Mouse (Mus musculus) midbrain, embryonic 15.5 days (tissue): ENCODE data around the gene 4930442H23Rik. TPM values are rescaled to one million over a fixed set of nuclear protein-coding genes. Genes with fewer than 3 reads are reported as not detected.
"Not testable (repeated sequence)": the region's sequence is repeated elsewhere in the genome, so short reads cannot be mapped to it uniquely, and the experiment has no call there.

Experiments
- ATAC-seq: fragments of 200-750 bp; cut with Nextera tagmentation; replicated peaks from 2 replicates; pipeline ENCODE4 v1.8.0; 2017; ENCODE audit warnings: moderate TSS enrichment
- H3K27ac ChIP-seq: fragments of 300-500 bp; sonication (generic); 2 replicates; pipeline ENCODE4 v1.5.1; 2015; ENCODE audit warnings: mild to moderate bottlenecking, inconsistent platforms
- H3K27me3 ChIP-seq: fragments of 300-500 bp; sonication (generic); replicated peaks from 2 replicates; pipeline ENCODE4 v1.6.1; 2015; ENCODE audit warnings: inconsistent platforms
- H3K36me3 ChIP-seq: fragments of 300-500 bp; sonication (generic); replicated peaks from 2 replicates; pipeline ENCODE4 v1.6.1; 2015; ENCODE audit warnings: inconsistent platforms
- H3K4me1 ChIP-seq: fragments of 300-500 bp; sonication (generic); 2 replicates; pipeline ENCODE4 v1.6.1; 2015; ENCODE audit warnings: inconsistent platforms
- H3K4me2 ChIP-seq: fragments of 300-500 bp; sonication (generic); 2 replicates; pipeline ENCODE4 v1.6.1; 2015; ENCODE audit warnings: inconsistent platforms, mild to moderate bottlenecking, moderate library complexity
- H3K4me3 ChIP-seq: fragments of 300-500 bp; sonication (generic); 2 replicates; pipeline ENCODE4 v1.5.1; 2015; ENCODE audit warnings: mild to moderate bottlenecking, inconsistent platforms
- H3K9ac ChIP-seq: fragments of 300-500 bp; sonication (generic); 2 replicates; pipeline ENCODE4 v1.6.1; 2015; ENCODE audit warnings: mild to moderate bottlenecking, inconsistent platforms
- H3K9me3 ChIP-seq: fragments of 300-500 bp; sonication (generic); 2 replicates; pipeline ENCODE4 v1.6.1; 2016; ENCODE audit warnings: inconsistent platforms
- WGBS: fragments of 180-500 bp; shearing (Covaris S2); methylation state at CpG from one replicate; pipeline ENCODE4 v1.1.7; 2015; ENCODE audit warnings: mixed read lengths; 5-methylcytosine and 5-hydroxymethylcytosine counted together
- polyA plus RNA-seq: library from polyadenylated mRNA; unstranded; fragments of >200 nt; fragmentation: Nextera tagmentation; extraction: Ambion mirVana; gene quantifications from 2 replicates; pipeline ENCODE4 v1.2.1, GENCODE M21; 2015

4930442H23Rik gene
- polyA plus RNA-seq, 1 experiment from 2014 or later: not detected

DNA sequence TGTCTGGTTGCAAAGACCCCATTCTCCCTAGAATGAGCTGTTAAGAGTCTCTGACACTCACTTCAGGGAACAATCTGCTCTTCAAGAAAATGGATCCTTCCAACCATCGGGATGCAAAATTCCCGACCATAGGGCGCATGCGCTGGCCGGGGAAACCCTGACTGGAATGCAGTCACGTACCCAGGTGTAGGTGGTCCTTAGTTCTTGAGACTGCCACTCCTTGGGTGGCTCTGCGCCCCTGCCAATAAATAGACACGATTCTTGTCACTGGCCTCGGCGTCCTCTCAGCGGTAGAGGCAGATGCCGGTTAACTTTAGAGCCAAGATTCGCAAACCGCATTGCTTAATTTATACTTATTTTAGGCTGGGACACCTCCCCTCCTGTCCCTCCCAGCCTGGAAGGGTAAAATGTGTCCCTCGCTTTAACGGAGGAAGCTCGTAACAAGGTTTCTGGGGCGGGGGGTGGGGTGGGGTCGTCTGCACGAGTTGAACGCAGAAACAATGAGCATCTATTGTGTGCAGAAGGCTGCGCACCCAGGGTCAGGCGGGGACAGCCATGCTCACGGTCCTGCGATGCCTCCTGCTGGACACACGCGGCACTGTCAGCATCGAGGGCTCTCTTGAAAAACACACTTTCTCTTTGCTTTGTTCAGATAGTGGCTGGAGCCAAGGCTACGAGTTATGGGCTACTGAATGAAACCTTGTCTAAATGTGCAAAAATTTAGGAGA lies 8.9 kb downstream of the 4930442H23Rik start:
- Histone ChIP-seq H3K27me3 (no peaks in the 10 kb centered on the region), H3K9ac (peak overlapping the region; percentile 45), H3K4me3 (peak overlapping the region; percentile 37), H3K4me1 (peaks cover 52% of the 10 kb centered on the region), H3K9me3 (no peaks in the 10 kb centered on the region), H3K36me3 (peaks cover 23% of the 10 kb centered on the region), H3K27ac (peak overlapping the region; percentile 94), H3K4me2 (peak overlapping the region; percentile 91)
- under 1% methylated on average over 29 of the region's 29 CpGs for WGBS
- ATAC-seq: peak; percentile 62

DNA sequence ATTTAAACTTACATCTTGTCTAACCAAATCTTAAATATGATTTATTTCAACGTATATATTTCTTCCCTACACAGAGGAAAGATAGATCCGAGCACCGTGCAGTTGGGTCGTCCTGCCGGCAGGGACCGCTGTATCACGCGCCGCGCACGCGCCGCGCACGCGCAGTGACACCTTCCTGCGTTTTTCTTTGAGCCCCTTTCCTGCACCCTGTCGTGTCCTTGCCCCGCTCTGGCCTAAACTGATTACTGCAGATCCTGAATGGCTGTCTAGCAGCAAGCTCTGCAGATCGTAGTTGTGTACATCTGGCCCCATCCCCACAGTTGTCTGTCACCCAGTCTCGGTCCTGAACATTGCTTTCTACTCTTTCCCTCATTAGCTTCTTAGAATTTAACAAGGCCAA lies 10.5 kb downstream of the 4930442H23Rik start:
- H3K4me1 ChIP-seq: peaks cover 53% of the 10 kb centered on the region
- 0 out of 2 replicates have a peak, but pooled peaks have one; percentile 8 for ATAC-seq
- H3K4me3 ChIP-seq: peak overlapping the region; percentile 21
- peak overlapping the region; percentile 94 for H3K27ac ChIP-seq
- no peaks in the 10 kb centered on the region for H3K9me3 ChIP-seq
- H3K27me3 ChIP-seq: no peaks in the 10 kb centered on the region
- peaks cover 7% of the 10 kb centered on the region; the same call in 1 of the 2 replicates for H3K36me3 ChIP-seq
- peak overlapping the region; percentile 43 for H3K9ac ChIP-seq
- H3K4me2 ChIP-seq: peak overlapping the region; percentile 53
- 2% methylated on average over 21 of the region's 21 CpGs for WGBS

DNA sequence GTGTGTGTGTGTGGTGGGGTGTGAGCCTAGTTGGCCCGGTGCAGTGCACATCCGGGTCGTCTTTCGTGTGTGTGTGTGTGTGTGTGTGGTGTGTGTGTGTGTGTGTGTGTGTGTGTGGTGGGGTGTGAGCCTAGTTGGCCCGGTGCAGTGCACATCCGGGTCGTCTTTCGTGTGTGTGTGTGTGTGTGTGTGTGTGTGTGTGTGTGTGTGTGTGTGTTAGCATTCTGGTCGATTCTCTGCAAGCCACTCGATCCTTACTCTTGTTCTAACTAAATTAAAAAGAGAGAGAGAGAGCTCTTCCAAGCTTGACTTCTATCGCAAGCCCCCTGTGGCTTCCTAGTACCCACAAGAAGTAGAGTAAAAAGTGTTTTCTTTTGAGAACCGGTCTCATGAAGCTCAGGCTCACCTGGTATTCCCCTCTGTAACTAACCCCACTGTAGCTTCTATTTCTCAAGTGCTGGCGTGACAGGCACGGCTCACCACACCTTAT lies 14.2 kb downstream of the 4930442H23Rik start:
- H3K27ac ChIP-seq, H3K4me3 ChIP-seq, H3K9ac ChIP-seq, H3K36me3 ChIP-seq, ATAC-seq, H3K27me3 ChIP-seq, H3K9me3 ChIP-seq: not testable (repeated sequence)
- Histone ChIP-seq H3K4me1 (peaks cover 47% of the 10 kb centered on the region), H3K4me2 (peak overlapping the region; percentile 71; the same call in 1 of the 2 replicates)
- WGBS: 45% methylated on average over 7 of the region's 14 CpGs

DNA sequence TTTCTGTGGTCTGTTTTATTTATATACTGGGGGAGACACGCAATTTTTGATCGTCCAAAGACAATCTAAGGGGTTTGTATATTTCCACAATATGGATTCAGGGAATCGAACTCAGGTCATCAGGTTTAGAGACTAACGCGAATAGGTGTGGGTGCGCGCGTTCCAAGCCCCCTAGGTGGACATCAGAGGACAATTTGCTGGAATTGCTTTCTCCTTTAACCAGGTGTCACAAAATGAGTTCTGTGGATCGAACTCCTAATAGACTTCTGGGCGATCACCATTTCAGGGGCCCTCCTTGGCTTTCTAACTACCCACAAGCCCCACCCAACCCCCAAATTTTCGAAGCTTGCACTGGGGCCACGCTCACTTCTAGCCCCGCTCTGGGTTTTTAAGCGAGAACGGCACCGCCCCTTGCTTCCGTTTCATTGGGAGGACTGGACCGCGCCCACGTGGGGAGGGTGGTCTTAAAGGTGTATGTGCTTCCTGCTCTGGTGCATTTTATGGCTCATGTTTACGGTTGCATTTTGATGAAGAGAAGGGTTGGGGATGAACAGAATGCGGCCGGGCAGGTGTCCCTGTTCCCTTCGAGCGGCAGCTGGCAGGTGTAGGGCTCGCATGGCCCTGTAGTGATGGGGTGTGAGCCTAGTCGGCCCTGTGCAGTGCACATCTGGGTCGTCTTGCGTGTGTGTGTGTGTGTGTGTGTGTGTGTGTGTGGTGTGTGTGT lies 15.0 kb downstream of the 4930442H23Rik start:
- H3K4me3 ChIP-seq: peak overlapping the region; percentile 70
- peak overlapping the region; percentile 51 for H3K9ac ChIP-seq
- peak overlapping the region; percentile 74 for H3K27ac ChIP-seq
- H3K9me3 ChIP-seq: no peaks in the 10 kb centered on the region
- no peaks in the 10 kb centered on the region for H3K36me3 ChIP-seq
- WGBS: 2% methylated on average over 29 of the region's 29 CpGs
- H3K4me1 ChIP-seq: peaks cover 39% of the 10 kb centered on the region
- peak; percentile 25; the same call in 1 of the 2 replicates for ATAC-seq
- H3K4me2 ChIP-seq: peak overlapping the region; percentile 71
- H3K27me3 ChIP-seq: no peaks in the 10 kb centered on the region

DNA sequence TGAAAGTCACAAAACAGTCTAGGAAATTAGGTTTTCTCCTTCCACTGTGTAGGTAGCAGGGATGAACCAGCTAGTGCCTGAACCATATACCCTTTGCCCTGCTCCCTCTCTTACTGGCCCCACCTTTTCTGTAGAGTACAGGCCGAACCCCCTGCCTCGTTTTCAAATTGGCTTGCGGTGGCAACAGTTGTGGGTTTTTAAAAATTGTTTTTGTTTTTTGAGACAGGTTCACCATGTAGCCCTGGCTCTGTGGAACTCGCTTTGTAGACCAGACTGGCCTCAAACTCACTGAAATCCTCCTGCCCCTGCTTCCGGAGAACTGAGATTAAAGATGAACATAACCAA lies 15.6 kb downstream of the 4930442H23Rik start:
- WGBS: 3% methylated on average over 5 of the region's 5 CpGs

DNA sequence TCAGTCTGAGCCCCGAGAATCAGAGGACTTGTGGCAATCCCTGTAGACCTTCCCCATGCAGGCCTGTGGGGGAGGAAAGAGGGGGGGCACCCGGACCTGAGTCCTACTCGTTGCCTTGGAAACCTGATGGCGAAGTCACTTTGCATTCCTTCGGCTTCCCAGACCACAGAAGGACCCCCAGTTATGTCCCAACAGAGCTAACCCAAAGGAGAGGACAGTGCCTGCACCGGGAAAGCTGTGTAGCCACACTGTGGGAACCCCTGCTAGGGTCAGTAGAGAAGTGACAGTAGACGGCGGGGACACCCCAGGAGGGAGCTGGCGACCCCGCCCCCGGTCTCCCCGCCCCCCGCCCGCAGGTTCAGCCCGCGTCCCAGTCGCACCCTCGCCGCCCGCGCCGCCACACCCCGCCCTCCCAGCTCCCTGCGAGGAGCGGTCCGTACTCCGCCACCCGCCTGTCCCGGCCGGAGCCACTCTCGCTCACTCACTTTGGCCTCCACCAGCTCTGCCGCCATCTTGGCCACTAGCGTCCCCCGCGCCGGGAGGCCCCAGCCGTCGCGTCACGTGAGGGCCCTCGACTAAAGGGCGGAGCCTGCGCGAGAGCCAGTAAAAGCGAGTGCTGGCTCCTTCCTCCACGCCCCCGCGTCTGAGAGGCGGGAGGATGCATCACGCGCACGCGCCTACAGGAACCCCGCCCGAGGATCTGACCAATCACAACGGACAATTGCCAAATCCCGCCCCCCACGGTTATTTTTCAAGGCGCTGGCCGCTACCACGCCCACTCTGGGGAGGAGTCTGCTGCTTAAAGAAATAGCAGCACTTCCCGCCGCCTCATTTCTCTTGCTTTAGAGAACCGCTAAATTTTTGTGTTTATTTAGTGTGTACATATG lies 16.2 kb downstream of the 4930442H23Rik start, which contains the start of gene Pias4:
Pias4 (minus strand) TSS at position 724 of the 887 bp plus-strand sequence.
- Histone ChIP-seq H3K4me1 (peaks cover 29% of the 10 kb centered on the region), H3K9me3 (no peaks in the 10 kb centered on the region), H3K4me2 (peak within 1 kb of the TSS; percentile 75), H3K27me3 (no peaks in the 10 kb centered on the region), H3K27ac (peak within 1 kb of the TSS; percentile 74), H3K9ac (peak within 1 kb of the TSS; percentile 70), H3K4me3 (peak within 1 kb of the TSS; percentile 70), H3K36me3 (no peaks in the 10 kb centered on the region)
- WGBS: 0% methylated on average over 46 of the region's 64 CpGs
- ATAC-seq: peak; percentile 88

More for the DNA sequence above, 15.6 kb downstream of the 4930442H23Rik start:
- H3K4me2 ChIP-seq: peak overlapping the region; percentile 71
- peaks cover 33% of the 10 kb centered on the region for H3K4me1 ChIP-seq
- peak overlapping the region; percentile 70 for H3K4me3 ChIP-seq
- peak overlapping the region; percentile 51; the same call in 1 of the 2 replicates for H3K9ac ChIP-seq
- ATAC-seq: peak; percentile 73
- H3K36me3 ChIP-seq: no peaks in the 10 kb centered on the region
- H3K27ac ChIP-seq: peak overlapping the region; percentile 74
- no peaks in the 10 kb centered on the region for H3K9me3 ChIP-seq
- no peaks in the 10 kb centered on the region for H3K27me3 ChIP-seq

DNA sequence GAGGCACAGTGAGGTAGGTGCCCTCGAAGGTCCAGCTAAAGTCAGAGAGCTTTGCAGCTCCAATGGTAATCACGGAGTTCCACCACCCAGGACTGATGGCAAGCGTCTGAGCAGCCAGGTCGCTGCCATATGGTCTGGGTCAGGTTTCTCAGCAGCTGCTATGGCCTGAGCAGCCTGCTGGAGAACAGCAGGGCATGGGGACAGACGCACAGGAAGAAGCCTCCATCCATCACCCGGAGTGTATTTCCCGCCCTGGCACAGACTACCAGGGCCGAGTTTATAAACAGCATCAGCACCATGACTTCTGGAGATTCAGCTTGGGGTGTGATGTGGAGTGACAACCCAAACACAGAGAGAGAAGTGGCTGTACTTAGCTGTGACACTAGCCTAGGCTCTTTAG lies 18.5 kb downstream of the 4930442H23Rik start:
- Histone ChIP-seq H3K27me3 (no peaks in the 10 kb centered on the region), H3K4me3 (no peak overlapping the region), H3K36me3 (0 out of 2 replicates have a peak, but pooled peaks cover 11% of the 10 kb centered on the region), H3K9me3 (no peaks in the 10 kb centered on the region), H3K27ac (no peak overlapping the region), H3K4me1 (peaks cover 34% of the 10 kb centered on the region), H3K9ac (no peak overlapping the region), H3K4me2 (no peak overlapping the region)
- ATAC-seq: no peak
- WGBS: 94% methylated on average over 8 of the region's 8 CpGs

DNA sequence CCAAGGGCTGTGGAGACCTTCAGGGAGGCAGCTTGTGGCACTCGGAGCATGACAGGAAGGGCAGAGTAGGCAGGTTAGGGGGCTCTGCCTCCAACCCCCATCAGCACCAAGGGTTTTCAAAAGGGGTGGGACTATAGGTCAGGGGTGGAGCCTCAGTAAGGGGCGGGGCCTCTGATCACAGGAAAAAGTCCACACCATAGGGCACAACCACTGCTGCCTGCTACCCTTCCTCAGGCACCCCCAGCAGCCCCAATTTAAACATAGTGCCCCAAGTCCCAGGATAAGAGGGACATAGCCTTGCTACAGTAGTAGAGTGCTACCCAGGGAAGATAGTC lies 21.4 kb downstream of the 4930442H23Rik start:
- no peak overlapping the region for H3K4me2 ChIP-seq
- peaks cover 19% of the 10 kb centered on the region; the same call in 1 of the 2 replicates for H3K36me3 ChIP-seq
- 75% methylated on average over 2 of the region's 2 CpGs for WGBS
- no peak overlapping the region for H3K4me3 ChIP-seq
- no peak for ATAC-seq
- H3K9me3 ChIP-seq: no peaks in the 10 kb centered on the region
- H3K9ac ChIP-seq: no peak overlapping the region
- no peaks in the 10 kb centered on the region for H3K27me3 ChIP-seq
- no peak overlapping the region for H3K27ac ChIP-seq
- peaks cover 26% of the 10 kb centered on the region for H3K4me1 ChIP-seq

DNA sequence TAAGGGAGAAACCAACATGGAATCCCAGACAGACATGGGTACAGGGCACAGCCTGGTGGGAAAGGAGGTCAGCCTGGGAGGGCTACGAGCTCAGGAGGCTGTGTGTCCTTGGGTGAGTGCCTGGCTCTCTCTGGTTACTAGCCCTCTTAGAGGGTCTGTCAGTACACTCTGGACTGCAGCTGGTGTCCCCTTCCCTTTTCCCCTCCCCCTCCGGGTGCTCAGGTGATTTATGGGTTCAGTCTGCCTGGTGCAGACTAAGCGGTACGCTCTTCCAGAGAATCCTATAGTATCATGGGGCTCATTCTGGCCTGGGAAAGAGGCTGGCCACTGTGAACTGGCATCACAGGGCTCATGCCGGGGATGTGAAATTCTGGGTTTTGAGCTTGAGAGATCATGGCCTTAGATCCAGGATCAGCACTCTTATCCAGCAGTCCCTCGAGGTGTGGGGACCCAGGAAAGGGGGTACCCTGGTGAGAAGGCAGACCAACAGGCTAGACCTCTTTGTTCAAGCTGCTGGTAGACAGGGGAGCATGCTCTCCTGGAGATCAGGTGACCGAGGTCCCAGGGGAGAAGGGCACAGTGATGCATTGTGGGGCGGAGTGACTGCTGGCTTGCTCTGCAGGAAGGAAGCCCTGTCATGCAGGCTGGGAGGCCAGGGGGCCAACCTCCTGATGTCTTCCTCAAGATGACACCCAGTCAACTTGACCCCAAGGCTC lies 21.9 kb downstream of the 4930442H23Rik start:
- Histone ChIP-seq H3K36me3 (peaks cover 25% of the 10 kb centered on the region), H3K4me2 (no peak overlapping the region), H3K4me1 (peaks cover 22% of the 10 kb centered on the region), H3K27ac (no peak overlapping the region), H3K27me3 (no peaks in the 10 kb centered on the region), H3K9me3 (no peaks in the 10 kb centered on the region), H3K9ac (no peak overlapping the region), H3K4me3 (no peak overlapping the region)
- 96% methylated on average over 8 of the region's 8 CpGs for WGBS
- ATAC-seq: no peak

DNA sequence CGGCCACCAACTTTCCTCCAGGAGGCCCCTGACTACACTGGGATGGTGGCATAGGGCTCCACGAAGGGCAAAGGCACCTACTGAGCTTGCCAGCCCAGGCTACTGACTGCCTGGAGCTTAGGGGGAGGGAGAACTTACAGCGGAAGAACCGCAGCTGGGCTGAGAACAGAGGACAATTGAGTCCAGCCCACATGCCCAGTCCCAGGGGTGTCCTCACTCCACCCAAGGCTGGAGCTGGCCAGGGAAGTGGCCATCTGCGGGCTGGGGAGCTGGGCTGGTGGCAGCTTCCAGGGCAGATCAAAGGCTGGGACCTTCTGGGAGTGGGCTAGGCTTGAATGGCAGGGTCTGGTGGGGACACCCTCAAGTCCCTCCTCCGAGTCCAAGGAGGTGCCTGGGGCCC lies 28.9 kb downstream of the 4930442H23Rik start:
- peaks cover 49% of the 10 kb centered on the region for H3K36me3 ChIP-seq

DNA sequence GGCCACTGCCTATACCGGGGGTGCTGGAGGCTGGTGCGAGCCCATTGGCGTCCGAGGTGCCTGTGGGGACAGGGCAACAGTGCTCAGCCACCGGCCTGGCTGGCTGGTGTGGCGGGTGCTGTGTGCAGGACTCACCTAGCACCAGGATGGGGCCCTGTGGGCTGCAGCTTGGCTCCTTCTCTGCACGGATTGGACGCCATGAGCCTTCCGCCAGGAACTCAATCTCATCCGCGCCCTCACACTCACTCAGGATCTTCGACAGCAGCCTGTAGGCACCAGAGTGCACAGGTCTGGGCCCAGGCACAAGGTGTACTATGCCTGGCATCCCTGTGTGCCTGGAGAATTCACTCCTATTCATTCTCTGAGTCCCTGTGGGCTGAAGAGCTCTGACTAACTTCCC lies 29.3 kb downstream of the 4930442H23Rik start:
- Histone ChIP-seq H3K36me3 (peaks cover 49% of the 10 kb centered on the region), H3K27ac (no peak overlapping the region), H3K9ac (no peak overlapping the region), H3K27me3 (no peaks in the 10 kb centered on the region), H3K4me3 (no peak overlapping the region), H3K4me2 (no peak overlapping the region), H3K4me1 (no peaks in the 10 kb centered on the region), H3K9me3 (no peaks in the 10 kb centered on the region)
- 90% methylated on average over 12 of the region's 12 CpGs for WGBS
- no peak for ATAC-seq

More for the DNA sequence above, 28.9 kb downstream of the 4930442H23Rik start:
- whole genome bisulfite sequencing: 85% methylated on average over 6 of the region's 6 CpGs
- no peaks in the 10 kb centered on the region for H3K9me3 ChIP-seq
- no peak overlapping the region for H3K9ac ChIP-seq
- H3K4me3 ChIP-seq: no peak overlapping the region
- ATAC-seq: no peak
- no peaks in the 10 kb centered on the region for H3K4me1 ChIP-seq
- H3K27ac ChIP-seq: no peak overlapping the region
- no peak overlapping the region for H3K4me2 ChIP-seq
- no peaks in the 10 kb centered on the region for H3K27me3 ChIP-seq
